Mouse (Mus musculus) left cerebral cortex, postnatal 4 days (tissue): ENCODE results near the gene Elovl7. TPM values are rescaled to one million over a fixed set of nuclear protein-coding genes. Genes with fewer than 3 reads are reported as not detected.

Experiments used
- total RNA-seq, 2 experiments: library from RNA; stranded (reverse); gene quantifications; 2 replicates each; pipeline ENCODE4 v1.2.3; 2021

Gene Elovl7
- total RNA-seq, 2 experiments from 2014 or later = 2.7 to 3.5 TPM

Other genes with a start within 250 kb of the Elovl7 start
- 10 to 100 TPM; 27.5 to 32.7 TPM for gene Smim15, start 170.0 kb upstream of the Elovl7 start, total RNA-seq
- 10 to 100 TPM; 30.5 to 30.9 TPM for gene Ndufaf2, start 55.8 kb upstream of the Elovl7 start, total RNA-seq
- gene Ercc8, start 55.7 kb upstream of the Elovl7 start, total RNA-seq = 10 to 100 TPM; 39.6 to 40.5 TPM
- 1 to 10 TPM; 1.9 to 2.0 TPM for gene Depdc1b, start 101.9 kb downstream of the Elovl7 start, total RNA-seq
- 100 to 1,000 TPM; 107 to 117 TPM for gene Pde4d, start 235.5 kb downstream of the Elovl7 start, total RNA-seq